Comparison of ENCODE assay signal across 7 mouse cellular contexts in genomic region chr11:58009051-58009515, GRCm38 (mm10). TPM values are rescaled to one million over a fixed set of nuclear protein-coding genes. Genes with fewer than 3 reads are reported as not detected.
DNase-seq lines count a peak whose midpoint lies in the region; ATAC-seq and TF ChIP-seq lines count a peak whose summit lies in the region.

Gene Larp1 (plus strand): TSS chr11:58009064.

- H3K4me3 ChIP-seq in spleen, adult 2 months (ENCODE audit: extremely low read depth, insufficient read depth, insufficient read length): peak within 1 kb of the TSS; percentile 76
- peak within 1 kb of the TSS; percentile 83 for H3K4me3 ChIP-seq in forebrain, embryonic 16.5 days (replicated peaks; ENCODE audit: low read length)
- peak within 1 kb of the TSS; percentile 98 for H3K4me3 ChIP-seq in hindbrain, embryonic 13.5 days
- H3K4me3 ChIP-seq in liver, embryonic 12.5 days: peak within 1 kb of the TSS; percentile 99
- peak within 1 kb of the TSS; percentile 89 for H3K4me3 ChIP-seq in stomach, embryonic 15.5 days (replicated peaks)

- H3K4me2 ChIP-seq in forebrain, embryonic 16.5 days (ENCODE audit: low read length): peak within 1 kb of the TSS; percentile 94
- H3K4me2 ChIP-seq in hindbrain, embryonic 13.5 days: peak within 1 kb of the TSS; percentile 88
- H3K4me2 ChIP-seq in liver, embryonic 12.5 days: peak within 1 kb of the TSS; percentile 88
- peak within 1 kb of the TSS; percentile 93 for H3K4me2 ChIP-seq in stomach, embryonic 15.5 days

- H3K9me3 ChIP-seq in forebrain, embryonic 16.5 days (ENCODE audit: control insufficient read depth, low read length): no peaks in the 10 kb centered on the region
- H3K9me3 ChIP-seq in hindbrain, embryonic 13.5 days: no peaks in the 10 kb centered on the region
- no peaks in the 10 kb centered on the region for H3K9me3 ChIP-seq in liver, embryonic 12.5 days (replicated peaks)
- H3K9me3 ChIP-seq in stomach, embryonic 15.5 days: no peaks in the 10 kb centered on the region

- H3K36me3 ChIP-seq in spleen, adult 2 months (ENCODE audit: control insufficient read depth, insufficient read depth, low read length): no peaks in the 10 kb centered on the region
- H3K36me3 ChIP-seq in forebrain, embryonic 16.5 days (ENCODE audit: control insufficient read depth, insufficient read depth): no peaks in the 10 kb centered on the region
- no peaks in the 10 kb centered on the region for H3K36me3 ChIP-seq in hindbrain, embryonic 13.5 days
- no peaks in the 10 kb centered on the region for H3K36me3 ChIP-seq in liver, embryonic 12.5 days
- no peaks in the 10 kb centered on the region for H3K36me3 ChIP-seq in stomach, embryonic 15.5 days

- DNase-seq in spleen, adult 2 months (ENCODE audit: low read depth in 1 of 2, low spot score in 2 of 2): peak in 1 of 2 experiments; percentile 24
- no peak for DNase-seq in spleen, adult 18-20 months
- DNase-seq in cerebellum, adult 18-20 months: peak; percentile 54 to 79

- H3K27ac ChIP-seq in spleen, adult 2 months (ENCODE audit: insufficient read depth, low read length): peak within 1 kb of the TSS; percentile 82
- H3K27ac ChIP-seq in forebrain, embryonic 16.5 days (ENCODE audit: low read length): peak within 1 kb of the TSS; percentile 91
- peak within 1 kb of the TSS; percentile 94 for H3K27ac ChIP-seq in hindbrain, embryonic 13.5 days
- peak within 1 kb of the TSS; percentile 97 for H3K27ac ChIP-seq in liver, embryonic 12.5 days
- peak within 1 kb of the TSS; percentile 86 for H3K27ac ChIP-seq in stomach, embryonic 15.5 days

- TF ChIP-seq CTCF in spleen, adult 2 months (IDR thresholded peaks at IDR 0.05; ENCODE audit: extremely low read depth, insufficient read depth, insufficient read length, insufficient replicate concordance): no peak

- peak within 1 kb of the TSS; percentile 90 for H3K9ac ChIP-seq in forebrain, embryonic 16.5 days (replicated peaks; ENCODE audit: low read depth, low read length)
- peak within 1 kb of the TSS; percentile 96 for H3K9ac ChIP-seq in hindbrain, embryonic 13.5 days
- H3K9ac ChIP-seq in liver, embryonic 12.5 days: peak within 1 kb of the TSS; percentile 100
- H3K9ac ChIP-seq in stomach, embryonic 15.5 days: peak within 1 kb of the TSS; percentile 90

- peak; percentile 57 for ATAC-seq in forebrain, embryonic 16.5 days
- no peak; the same call in 1 of the 2 replicates for ATAC-seq in hindbrain, embryonic 13.5 days (ENCODE audit: low FRiP score)
- peak; percentile 42 for ATAC-seq in liver, embryonic 12.5 days
- peak; percentile 16; the same call in 1 of the 2 replicates for ATAC-seq in stomach, embryonic 15.5 days (ENCODE audit: insufficient read depth, low FRiP score, low read depth)

- H3K27me3 ChIP-seq in spleen, adult 2 months (ENCODE audit: control insufficient read depth, insufficient read depth, low read length): no peaks in the 10 kb centered on the region
- no peaks in the 10 kb centered on the region for H3K27me3 ChIP-seq in forebrain, embryonic 16.5 days (replicated peaks; ENCODE audit: control insufficient read depth, insufficient read depth, low read length)
- no peaks in the 10 kb centered on the region for H3K27me3 ChIP-seq in hindbrain, embryonic 13.5 days
- no peaks in the 10 kb centered on the region for H3K27me3 ChIP-seq in liver, embryonic 12.5 days (replicated peaks)
- H3K27me3 ChIP-seq in stomach, embryonic 15.5 days (replicated peaks): no peaks in the 10 kb centered on the region

- TF ChIP-seq POLR2A in spleen, adult 2 months (IDR thresholded peaks at IDR 0.05; ENCODE audit: low read depth, low read length): no peak

- 7% methylated on average over 83 of the region's 84 CpGs for WGBS in spleen, adult 2 months
- under 1% methylated on average over 56 of the region's 84 CpGs for WGBS in forebrain, embryonic 16.5 days
- under 1% methylated on average over 59 of the region's 84 CpGs for WGBS in hindbrain, embryonic 13.5 days
- under 1% methylated on average over 69 of the region's 84 CpGs for WGBS in liver, embryonic 12.5 days (ENCODE audit: insufficient replicate concordance)
- WGBS in stomach, embryonic 15.5 days: 0% methylated on average over 64 of the region's 84 CpGs

- H3K4me1 ChIP-seq in spleen, adult 2 months (ENCODE audit: control insufficient read depth, insufficient read depth, insufficient read length): peaks cover 8% of the 10 kb centered on the region; the same call in 1 of the 2 replicates
- H3K4me1 ChIP-seq in forebrain, embryonic 16.5 days (replicated peaks; ENCODE audit: control insufficient read depth, insufficient read depth, low read length): peaks cover 22% of the 10 kb centered on the region
- H3K4me1 ChIP-seq in hindbrain, embryonic 13.5 days (replicated peaks): peaks cover 32% of the 10 kb centered on the region
- peaks cover 54% of the 10 kb centered on the region for H3K4me1 ChIP-seq in liver, embryonic 12.5 days
- peaks cover 20% of the 10 kb centered on the region for H3K4me1 ChIP-seq in stomach, embryonic 15.5 days

RNA-seq across cellular contexts. Expression of gene Larp1, which starts in this region (rescaled TPM):
- polyA plus RNA-seq in spleen, adult 2 months (2012; rRNA removed): 26.3 and 31.5 TPM in 2 replicates
- polyA plus RNA-seq in forebrain, embryonic 16.5 days (2015; fragmentation: Nextera tagmentation; extraction: Ambion mirVana): 17.5 and 18.5 TPM in 2 replicates
- 16.4 and 17.4 TPM in 2 replicates for polyA plus RNA-seq in hindbrain, embryonic 13.5 days (2015; fragmentation: Nextera tagmentation; extraction: Ambion mirVana)
- 41.6 and 42.4 TPM in 2 replicates for polyA plus RNA-seq in liver, embryonic 12.5 days (2016; fragmentation: Nextera tagmentation; extraction: Ambion mirVana)
- polyA plus RNA-seq in stomach, embryonic 15.5 days (2015; fragmentation: Nextera tagmentation; extraction: Ambion mirVana): 25.6 and 27.4 TPM in 2 replicates

Comparison
In these comparisons a context has a peak if more than half of its experiments do, and no peak if none do; other contexts are left out.
1. DNase-seq: peak in cerebellum, adult 18-20 months (2 of 2); none in spleen, adult 18-20 months (0 of 2).
2. Peak in every context shown above with its lines, with median percentiles within 50 percentile points of each other: H3K27ac ChIP-seq, H3K4me3 ChIP-seq, H3K4me2 ChIP-seq and H3K9ac ChIP-seq.